Mouse (Mus musculus): ENCODE data around the gene Skap2. TPM values are rescaled to one million over a fixed set of nuclear protein-coding genes. Genes with fewer than 3 reads are reported as not detected.

Skap2 gene
- polyA plus RNA-seq, 1 experiment from 2014 or later, result 5.8 TPM

DNA sequence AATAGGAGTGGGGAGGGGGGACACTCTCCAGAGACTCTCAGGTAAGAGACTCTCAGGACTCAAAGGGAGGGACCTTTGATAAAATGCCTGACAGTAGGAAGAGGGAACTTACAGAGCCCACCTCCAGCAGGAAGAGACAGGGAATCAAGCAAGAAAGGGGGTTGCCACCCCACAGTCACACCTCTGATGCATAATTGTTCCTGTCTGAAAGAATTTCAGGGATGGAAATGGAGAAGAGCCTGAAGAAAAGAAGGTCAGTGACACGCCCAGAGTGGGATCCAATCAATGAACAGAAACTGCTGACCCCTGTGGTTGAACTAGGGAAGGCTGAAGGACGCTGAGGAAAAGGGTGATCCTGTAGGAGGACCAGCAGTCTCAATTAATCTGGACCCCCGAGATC is 85.2 kb downstream of the Skap2 start:
- peaks cover 75% of the 10 kb centered on the region for H3K27me3 ChIP-seq (ENCODE audit: control insufficient read depth, insufficient read depth, low read length)

DNA sequence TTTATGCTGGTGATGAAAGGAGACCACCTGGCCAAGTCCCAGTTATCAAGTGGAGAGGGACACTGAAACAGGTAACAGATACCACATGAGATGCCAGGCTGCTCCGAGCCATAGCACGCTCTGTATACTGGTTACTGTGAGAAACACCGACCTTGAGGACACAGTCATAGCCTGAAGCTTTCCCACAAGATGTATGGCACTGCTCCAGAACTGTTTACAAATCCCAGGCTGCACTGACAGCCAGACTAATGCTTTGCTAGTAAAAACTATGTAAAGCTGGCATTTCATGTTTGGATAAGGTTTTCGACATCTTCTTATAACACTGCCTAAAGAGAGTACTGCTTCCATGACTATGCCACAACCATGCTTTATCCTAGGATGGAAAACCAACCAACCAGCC is 90.5 kb downstream of the Skap2 start:
- no peaks in the 10 kb centered on the region for H3K4me1 ChIP-seq (ENCODE audit: control insufficient read depth, insufficient read depth, low read length)
- no peaks in the 10 kb centered on the region for H3K9me3 ChIP-seq (ENCODE audit: control insufficient read depth, low read length)
- 88% methylated on average over 4 of the region's 4 CpGs for WGBS
- H3K27ac ChIP-seq (replicated peaks; ENCODE audit: low read depth, low read length), result no peak overlapping the region
- no peak for ATAC-seq (ENCODE audit: low FRiP score, low TSS enrichment)
- no peak overlapping the region for H3K9ac ChIP-seq (replicated peaks; ENCODE audit: low read length)
- no peaks in the 10 kb centered on the region for H3K36me3 ChIP-seq (ENCODE audit: control insufficient read depth, insufficient read depth, low read length)
- no peak for DNase-seq
- H3K27me3 ChIP-seq (ENCODE audit: control insufficient read depth, insufficient read depth, low read length), result peaks cover 44% of the 10 kb centered on the region
- H3K4me2 ChIP-seq (ENCODE audit: low read length), result no peak overlapping the region
- no peak overlapping the region for H3K4me3 ChIP-seq (replicated peaks; ENCODE audit: low read depth, low read length)

More for the DNA sequence above, 85.2 kb downstream of the Skap2 start:
- ATAC-seq (ENCODE audit: low FRiP score, low TSS enrichment), result no peak
- no peaks in the 10 kb centered on the region for H3K36me3 ChIP-seq (ENCODE audit: control insufficient read depth, insufficient read depth, low read length)
- no peak overlapping the region for H3K27ac ChIP-seq (replicated peaks; ENCODE audit: low read depth, low read length)
- H3K4me2 ChIP-seq (ENCODE audit: low read length), result no peak overlapping the region
- no peak overlapping the region for H3K9ac ChIP-seq (replicated peaks; ENCODE audit: low read length)
- WGBS, result 47% methylated on average over 3 of the region's 3 CpGs
- no peak overlapping the region for H3K4me3 ChIP-seq (replicated peaks; ENCODE audit: low read depth, low read length)
- no peaks in the 10 kb centered on the region for H3K4me1 ChIP-seq (ENCODE audit: control insufficient read depth, insufficient read depth, low read length)
- DNase-seq, result no peak
- no peaks in the 10 kb centered on the region for H3K9me3 ChIP-seq (ENCODE audit: control insufficient read depth, low read length)

DNA sequence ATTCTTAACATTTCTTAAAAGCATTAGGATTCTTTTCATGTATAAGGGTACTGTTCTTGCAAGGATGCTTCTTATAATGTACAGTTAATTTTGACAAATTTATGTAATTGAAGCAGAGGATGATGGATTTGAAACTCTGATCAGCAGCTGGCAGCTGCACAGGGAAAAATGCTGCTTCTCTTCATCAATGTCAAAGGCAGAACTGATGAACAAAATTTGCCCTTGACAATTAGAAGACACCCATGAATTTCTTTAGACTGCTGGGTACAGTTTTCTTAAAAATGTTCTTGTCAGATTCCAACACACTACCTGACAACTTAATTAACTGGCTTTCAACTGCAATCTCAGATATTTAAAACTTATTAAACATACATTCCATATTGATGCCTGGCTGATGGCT is 103.9 kb downstream of the Skap2 start:
- H3K4me2 ChIP-seq (ENCODE audit: low read length), result no peak overlapping the region
- no peaks in the 10 kb centered on the region for H3K9me3 ChIP-seq (ENCODE audit: control insufficient read depth, low read length)
- no peaks in the 10 kb centered on the region for H3K36me3 ChIP-seq (ENCODE audit: control insufficient read depth, insufficient read depth, low read length)
- ATAC-seq (ENCODE audit: low FRiP score, low TSS enrichment), result no peak
- H3K27ac ChIP-seq (replicated peaks; ENCODE audit: low read depth, low read length), result no peak overlapping the region
- H3K4me1 ChIP-seq (ENCODE audit: control insufficient read depth, insufficient read depth, low read length), result no peaks in the 10 kb centered on the region
- no peak overlapping the region for H3K4me3 ChIP-seq (replicated peaks; ENCODE audit: low read depth, low read length)
- no peak for DNase-seq
- H3K27me3 ChIP-seq (ENCODE audit: control insufficient read depth, insufficient read depth, low read length), result no peaks in the 10 kb centered on the region
- no peak overlapping the region for H3K9ac ChIP-seq (replicated peaks; ENCODE audit: low read length)

DNA sequence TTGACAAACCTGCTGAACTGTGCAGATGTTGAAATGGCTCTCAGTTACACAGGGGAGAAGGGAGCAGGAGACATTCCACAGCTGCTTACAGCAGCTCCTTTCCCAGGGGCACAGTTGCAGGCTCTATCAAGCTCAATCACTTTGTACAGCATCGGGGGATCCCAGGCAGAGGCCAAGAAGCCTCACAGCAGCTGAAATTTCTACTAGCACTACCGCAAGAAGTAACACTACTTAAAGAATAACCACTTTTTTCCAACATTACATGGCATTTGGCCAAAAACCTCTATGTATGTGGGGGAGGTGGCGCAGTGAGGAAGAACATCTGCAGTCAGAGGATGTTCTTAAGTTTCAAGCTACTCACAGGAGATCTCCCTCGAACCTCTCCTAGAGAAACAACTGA is 106.7 kb downstream of the Skap2 start:
- H3K4me1 ChIP-seq (ENCODE audit: control insufficient read depth, insufficient read depth, low read length), result no peaks in the 10 kb centered on the region
- no peaks in the 10 kb centered on the region for H3K36me3 ChIP-seq (ENCODE audit: control insufficient read depth, insufficient read depth, low read length)
- no peaks in the 10 kb centered on the region for H3K9me3 ChIP-seq (ENCODE audit: control insufficient read depth, low read length)
- no peak for ATAC-seq (ENCODE audit: low FRiP score, low TSS enrichment)
- no peak overlapping the region for H3K4me2 ChIP-seq (ENCODE audit: low read length)
- H3K27ac ChIP-seq (replicated peaks; ENCODE audit: low read depth, low read length), result no peak overlapping the region
- no peak overlapping the region for H3K4me3 ChIP-seq (replicated peaks; ENCODE audit: low read depth, low read length)
- 72% methylated on average over 4 of the region's 4 CpGs for WGBS
- no peak overlapping the region for H3K9ac ChIP-seq (replicated peaks; ENCODE audit: low read length)
- DNase-seq, result no peak
- no peaks in the 10 kb centered on the region for H3K27me3 ChIP-seq (ENCODE audit: control insufficient read depth, insufficient read depth, low read length)

DNA sequence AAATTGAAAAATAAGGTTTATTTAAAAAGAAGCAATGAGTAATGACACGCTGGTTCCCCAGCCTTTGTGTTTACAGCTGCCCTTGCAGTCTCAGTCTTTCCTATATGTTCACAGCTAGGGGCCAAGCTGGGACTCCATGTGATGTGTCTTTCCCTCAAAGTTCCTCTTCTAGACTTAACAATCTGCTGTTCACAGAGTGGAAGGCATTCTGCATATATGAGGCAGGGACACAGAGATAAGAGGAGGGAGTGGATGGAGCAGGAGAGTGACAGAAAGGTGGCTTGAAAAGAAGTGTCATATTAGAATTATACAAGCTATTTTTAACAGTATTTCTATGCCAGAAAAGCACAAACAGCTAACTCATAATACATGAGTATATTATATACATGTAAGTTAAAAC is 110.8 kb downstream of the Skap2 start:
- DNase-seq (no peak), ATAC-seq (ENCODE audit: low FRiP score, low TSS enrichment) (no peak)
- Histone ChIP-seq H3K27ac (replicated peaks; ENCODE audit: low read depth, low read length) (no peak overlapping the region), H3K9ac (replicated peaks; ENCODE audit: low read length) (no peak overlapping the region), H3K4me2 (ENCODE audit: low read length) (no peak overlapping the region), H3K4me3 (replicated peaks; ENCODE audit: low read depth, low read length) (no peak overlapping the region), H3K4me1 (ENCODE audit: control insufficient read depth, insufficient read depth, low read length) (no peaks in the 10 kb centered on the region), H3K9me3 (ENCODE audit: control insufficient read depth, low read length) (no peaks in the 10 kb centered on the region), H3K27me3 (ENCODE audit: control insufficient read depth, insufficient read depth, low read length) (no peaks in the 10 kb centered on the region), H3K36me3 (ENCODE audit: control insufficient read depth, insufficient read depth, low read length) (no peaks in the 10 kb centered on the region)
- WGBS, result 94% methylated on average over 1 of the region's 1 CpGs

DNA sequence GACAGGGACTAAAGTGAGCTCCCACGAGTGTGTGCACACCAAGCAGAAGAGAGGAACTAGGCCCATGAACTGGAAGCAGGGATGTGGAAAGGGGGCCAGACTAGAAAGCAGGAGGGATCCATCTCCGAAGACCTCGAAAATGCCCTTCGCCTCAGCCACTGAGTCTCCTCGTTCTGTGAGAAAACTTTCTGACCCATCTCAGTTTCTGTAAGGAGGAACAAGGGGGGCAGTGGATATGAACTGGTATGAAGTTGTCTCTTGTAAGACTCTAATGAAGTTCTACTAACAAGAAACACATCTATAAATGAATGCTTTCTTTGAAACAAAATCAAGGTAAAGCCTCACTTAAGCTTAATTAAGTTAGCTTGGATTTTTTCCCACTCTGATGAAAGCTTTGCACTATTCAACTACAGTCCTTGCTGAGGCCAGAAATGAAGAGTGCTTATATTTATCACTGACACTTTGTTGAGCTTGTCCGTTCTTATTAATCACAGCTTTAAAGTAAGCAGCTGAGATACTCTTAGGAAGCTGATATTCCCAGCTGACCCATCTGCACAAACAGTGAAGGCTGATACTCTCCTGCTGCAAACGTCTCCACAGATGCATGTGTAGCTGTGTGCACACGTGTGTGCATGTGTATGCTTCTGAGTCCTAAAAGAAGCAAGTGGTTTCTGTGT is 113.9 kb downstream of the Skap2 start:
- H3K4me3 ChIP-seq (replicated peaks; ENCODE audit: low read depth, low read length), result no peak overlapping the region
- DNase-seq (no peak), ATAC-seq (ENCODE audit: low FRiP score, low TSS enrichment) (no peak)
- H3K9ac ChIP-seq (replicated peaks; ENCODE audit: low read length), result no peak overlapping the region
- H3K9me3 ChIP-seq (ENCODE audit: control insufficient read depth, low read length), result no peaks in the 10 kb centered on the region
- H3K36me3 ChIP-seq (ENCODE audit: control insufficient read depth, insufficient read depth, low read length), result no peaks in the 10 kb centered on the region
- 79% methylated on average over 8 of the region's 8 CpGs for WGBS
- no peaks in the 10 kb centered on the region for H3K27me3 ChIP-seq (ENCODE audit: control insufficient read depth, insufficient read depth, low read length)
- no peak overlapping the region for H3K4me2 ChIP-seq (ENCODE audit: low read length)
- H3K27ac ChIP-seq (replicated peaks; ENCODE audit: low read depth, low read length), result no peak overlapping the region
- H3K4me1 ChIP-seq (ENCODE audit: control insufficient read depth, insufficient read depth, low read length), result no peaks in the 10 kb centered on the region

DNA sequence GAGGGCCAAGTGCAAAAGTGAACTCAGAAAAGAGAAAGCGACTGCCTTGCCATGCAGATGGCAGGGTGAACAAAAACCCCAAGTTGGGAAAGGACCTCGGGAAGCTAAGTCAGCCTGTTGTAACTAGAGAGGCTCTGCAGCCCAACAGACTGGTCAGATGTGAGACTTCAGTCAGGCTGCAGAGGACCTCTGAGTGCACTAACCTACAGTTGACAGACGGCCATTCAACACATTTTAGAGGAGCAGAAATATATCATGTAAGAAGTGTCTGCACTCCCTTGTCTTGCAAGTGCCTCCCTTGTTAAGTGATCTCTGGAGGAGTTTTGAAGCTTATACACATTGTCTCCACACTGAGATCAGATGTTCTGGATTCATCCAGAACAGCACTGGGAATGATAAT is 116.6 kb downstream of the Skap2 start:
- ATAC-seq (ENCODE audit: low FRiP score, low TSS enrichment) (no peak), DNase-seq (no peak)
- WGBS, result 81% methylated on average over 3 of the region's 3 CpGs
- Histone ChIP-seq H3K36me3 (ENCODE audit: control insufficient read depth, insufficient read depth, low read length) (no peaks in the 10 kb centered on the region), H3K4me1 (ENCODE audit: control insufficient read depth, insufficient read depth, low read length) (no peaks in the 10 kb centered on the region), H3K27ac (replicated peaks; ENCODE audit: low read depth, low read length) (no peak overlapping the region), H3K4me2 (ENCODE audit: low read length) (no peak overlapping the region), H3K9ac (replicated peaks; ENCODE audit: low read length) (no peak overlapping the region), H3K27me3 (ENCODE audit: control insufficient read depth, insufficient read depth, low read length) (no peaks in the 10 kb centered on the region), H3K4me3 (replicated peaks; ENCODE audit: low read depth, low read length) (no peak overlapping the region), H3K9me3 (ENCODE audit: control insufficient read depth, low read length) (no peaks in the 10 kb centered on the region)

DNA sequence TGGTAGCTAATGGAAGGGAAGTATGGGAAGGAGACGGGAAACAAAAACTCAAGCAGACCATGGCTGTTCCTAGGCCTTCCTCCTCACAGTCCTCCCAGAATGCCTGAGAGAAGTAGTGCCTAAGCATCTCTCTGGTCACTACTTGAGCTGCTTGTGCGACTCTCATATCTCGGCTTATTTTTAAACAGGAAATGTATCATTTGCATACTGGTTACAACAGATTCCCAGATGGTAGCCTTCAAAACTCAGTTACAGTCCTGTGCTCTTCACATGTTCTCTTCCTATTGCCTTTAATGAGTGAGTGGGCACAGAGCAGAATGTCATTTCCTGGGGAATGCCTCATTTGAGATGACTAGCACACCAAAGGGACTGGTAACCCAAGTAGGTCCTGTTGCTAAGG is 117.6 kb downstream of the Skap2 start:
- Histone ChIP-seq H3K4me3 (replicated peaks; ENCODE audit: low read depth, low read length) (no peak overlapping the region), H3K27ac (replicated peaks; ENCODE audit: low read depth, low read length) (no peak overlapping the region), H3K4me1 (ENCODE audit: control insufficient read depth, insufficient read depth, low read length) (no peaks in the 10 kb centered on the region), H3K4me2 (ENCODE audit: low read length) (no peak overlapping the region), H3K27me3 (ENCODE audit: control insufficient read depth, insufficient read depth, low read length) (no peaks in the 10 kb centered on the region; the same call in 1 of the 2 replicates), H3K9ac (replicated peaks; ENCODE audit: low read length) (no peak overlapping the region), H3K36me3 (ENCODE audit: control insufficient read depth, insufficient read depth, low read length) (no peaks in the 10 kb centered on the region), H3K9me3 (ENCODE audit: control insufficient read depth, low read length) (no peaks in the 10 kb centered on the region)
- 90% methylated on average over 3 of the region's 3 CpGs for WGBS
- DNase-seq (no peak), ATAC-seq (ENCODE audit: low FRiP score, low TSS enrichment) (no peak)

DNA sequence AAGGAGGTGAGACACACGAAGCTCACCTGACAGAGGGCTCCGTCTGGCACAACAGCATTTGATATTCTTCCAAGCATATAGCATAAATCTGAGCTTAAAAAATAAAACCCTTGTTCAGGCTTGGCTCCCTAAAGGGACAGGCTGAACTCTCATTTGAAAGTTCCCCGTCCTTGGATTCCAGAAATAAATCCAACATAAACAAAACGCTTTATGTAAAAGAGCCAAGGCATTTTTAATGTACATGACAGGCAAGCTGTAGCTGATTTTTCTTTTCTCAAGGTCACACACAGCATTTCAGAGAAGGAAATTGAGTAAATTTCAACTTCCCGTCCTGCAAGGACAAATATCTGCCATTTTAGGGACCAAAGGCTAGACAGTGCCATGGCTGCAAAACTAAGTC is 122.0 kb downstream of the Skap2 start:
- Histone ChIP-seq H3K36me3 (ENCODE audit: control insufficient read depth, insufficient read depth, low read length) (no peaks in the 10 kb centered on the region), H3K4me2 (ENCODE audit: low read length) (no peak overlapping the region), H3K4me3 (replicated peaks; ENCODE audit: low read depth, low read length) (no peak overlapping the region), H3K9ac (replicated peaks; ENCODE audit: low read length) (no peak overlapping the region), H3K4me1 (ENCODE audit: control insufficient read depth, insufficient read depth, low read length) (no peaks in the 10 kb centered on the region), H3K27me3 (ENCODE audit: control insufficient read depth, insufficient read depth, low read length) (no peaks in the 10 kb centered on the region; the same call in 1 of the 2 replicates), H3K27ac (replicated peaks; ENCODE audit: low read depth, low read length) (no peak overlapping the region), H3K9me3 (ENCODE audit: control insufficient read depth, low read length) (no peaks in the 10 kb centered on the region)
- ATAC-seq (ENCODE audit: low FRiP score, low TSS enrichment) (no peak), DNase-seq (no peak)
- WGBS, result 89% methylated on average over 5 of the region's 5 CpGs
